Mouse (Mus musculus): ENCODE measurements around the gene Wnt5b.

DNA sequence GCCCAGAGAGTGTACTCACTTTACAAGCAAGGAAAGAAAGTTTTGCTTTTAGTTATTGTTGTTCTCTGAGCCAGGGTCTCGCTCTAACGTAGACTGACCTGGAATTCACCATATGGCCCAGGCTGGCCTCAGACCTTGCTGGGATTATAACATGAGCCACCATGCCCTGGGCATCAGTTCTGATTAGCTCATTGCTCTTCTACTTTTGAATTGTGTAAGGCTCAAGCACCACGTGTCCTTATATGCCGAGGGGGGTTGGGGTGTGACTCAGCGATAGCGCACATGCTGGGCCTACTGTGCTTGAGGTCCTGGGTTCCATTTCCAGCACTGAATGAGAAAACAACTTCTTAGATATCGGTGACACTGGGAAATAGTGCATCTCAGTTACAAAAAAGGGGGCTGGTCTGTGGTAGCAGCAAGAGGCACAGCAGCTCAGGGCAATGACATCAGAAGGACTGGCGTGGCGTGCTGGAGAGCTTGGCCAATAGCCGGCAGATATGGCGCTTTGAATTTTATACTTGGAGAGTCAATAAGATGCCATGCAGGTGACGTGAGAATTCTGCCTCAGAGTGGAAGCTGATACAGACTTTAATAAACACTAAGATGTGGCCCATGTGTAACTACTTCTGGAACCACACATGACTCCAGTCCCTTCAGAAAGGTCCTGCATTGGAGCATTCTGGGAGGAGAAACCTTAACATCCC is 57.6 kb downstream of the Wnt5b start:
- TF ChIP-seq POLR2A (IDR thresholded peaks at IDR 0.05; ENCODE audit: insufficient read depth, low read depth, low read length) (no peak), CTCF (IDR thresholded peaks at IDR 0.05; ENCODE audit: insufficient read depth, low read depth, low read length) (no peak)
